Comparison of ENCODE assay signal across 7 mouse cellular contexts in the genomic region with DNA sequence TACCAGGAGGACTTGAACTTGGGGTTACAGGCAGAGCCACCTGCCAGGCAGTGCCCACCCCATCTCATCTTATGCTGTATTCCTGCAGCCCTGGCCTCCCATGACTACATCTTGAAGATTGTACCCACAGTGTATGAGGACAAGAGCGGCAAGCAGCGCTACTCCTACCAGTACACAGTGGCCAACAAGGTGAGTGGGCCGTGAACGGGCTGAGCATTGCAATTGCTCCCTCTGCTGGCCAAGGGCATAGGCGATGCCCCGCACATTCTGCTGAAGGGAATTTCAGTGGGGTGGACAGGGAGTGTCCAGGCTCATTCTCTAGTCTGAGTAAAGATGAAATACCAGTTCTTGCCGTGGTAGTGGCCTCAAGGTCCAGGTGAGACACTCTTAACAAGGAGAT. TPM values are rescaled to one million over a fixed set of nuclear protein-coding genes. Genes with fewer than 3 reads are reported as not detected.
A peak's percentile ranks its signal among the peaks of the same experiment; 100 is the strongest.
DNase-seq lines count a peak whose midpoint lies in the region; ATAC-seq lines count a peak whose summit lies in the region.

No protein-coding gene starts in this region.

- H3K9me3 ChIP-seq in forebrain, embryonic 14.5 days (replicated peaks; ENCODE audit: control insufficient read depth, low read length) = no peaks in the 10 kb centered on the region

- H3K36me3 ChIP-seq in forebrain, embryonic 14.5 days (ENCODE audit: control insufficient read depth, insufficient read depth, low read length) = peaks cover 90% of the 10 kb centered on the region

- H3K4me3 ChIP-seq in forebrain, embryonic 14.5 days (ENCODE audit: low read depth, low read length) = no peak overlapping the region

- no peaks in the 10 kb centered on the region for H3K27me3 ChIP-seq in forebrain, embryonic 14.5 days (replicated peaks; ENCODE audit: control insufficient read depth, insufficient read depth, low read length)

- DNase-seq in R1 (ENCODE audit: low read depth, low spot score) = peak; percentile 62
- DNase-seq in forebrain, embryonic 14.5 days (ENCODE audit: low spot score) = peak; percentile 77
- DNase-seq in heart, postnatal 4 days = peak; percentile 93
- DNase-seq in layer of hippocampus, postnatal 14 days (ENCODE audit: low spot score in 2 of 2) = peak; percentile 57 to 62
- peak; percentile 58 for DNase-seq in spleen, adult 12 weeks (ENCODE audit: low spot score)

- no peak overlapping the region for H3K4me2 ChIP-seq in forebrain, embryonic 14.5 days (ENCODE audit: low read length)

- no peak overlapping the region for H3K9ac ChIP-seq in forebrain, embryonic 14.5 days (ENCODE audit: low read length)

- H3K27ac ChIP-seq in forebrain, embryonic 14.5 days (ENCODE audit: low read depth, low read length) = no peak overlapping the region

- 26% methylated on average over 7 of the region's 7 CpGs for WGBS in forebrain, embryonic 14.5 days

- peak; percentile 74; the same call in 1 of the 2 replicates for ATAC-seq in cerebellum, adult (ENCODE audit: insufficient number of reproducible peaks, low FRiP score, low TSS enrichment)
- ATAC-seq in forebrain, embryonic 14.5 days = peak; percentile 46; the same call in 1 of the 2 replicates
- ATAC-seq in megakaryocyte progenitor cell, adult 5-6 weeks (replicated peaks; ENCODE audit: poor library complexity) = peak; percentile 91

- no peaks in the 10 kb centered on the region for H3K4me1 ChIP-seq in forebrain, embryonic 14.5 days (ENCODE audit: control insufficient read depth, insufficient read depth, low read length)

RNA-seq across cellular contexts. Expression of gene Atp6v0e, which starts 24.4 kb away (rescaled TPM):
- 154 and 185 TPM in 2 replicates for polyA plus RNA-seq in forebrain, embryonic 14.5 days (2014; fragmentation: Nextera tagmentation; extraction: Ambion mirVana)
- 10 to 100 TPM; 85.3 to 85.5 TPM for total RNA-seq in heart, postnatal 4 days (2021)
- total RNA-seq in layer of hippocampus, postnatal 14 days (2021) = 10 to 100 TPM; 53.8 to 59.3 TPM
- 233 and 245 TPM in 2 replicates for total RNA-seq in megakaryocyte progenitor cell, adult 5-6 weeks (2015)
- 309 and 383 TPM in 2 replicates for total RNA-seq in megakaryocyte progenitor cell, adult 5-6 weeks (2017)
